Mouse (Mus musculus) C3H10T1/2 (cell line): ENCODE measurements around the gene Hist1h2ae. TPM values are rescaled to one million over a fixed set of nuclear protein-coding genes. Genes with fewer than 3 reads are reported as not detected.

ENCODE experiments used
- polyA plus RNA-seq, 2 experiments: library from polyadenylated mRNA; unstranded; fragments of >200 nt; fragmentation: generic; extraction: Trizol; gene quantifications; one replicate each; pipeline ENCODE4 v1.2.1; 2012; ENCODE audit warnings: missing spikeins in 2 of 2

The Hist1h2ae gene
- polyA plus RNA-seq, 2 experiments, result 9.3 to 21.9 TPM

Other genes starting within 250 kb of the Hist1h2ae start
- gene Zfp322a, start 202.0 kb downstream of the Hist1h2ae start, polyA plus RNA-seq, result 1 to 10 TPM in 1 of 2 experiments, under 1 TPM in 1; 0.22 to 1.4 TPM
- gene Abt1, start 147.4 kb downstream of the Hist1h2ae start, polyA plus RNA-seq, result 10 to 100 TPM in 1 of 2 experiments, 1 to 10 TPM in 1; 9.5 to 13.6 TPM
- not detected for gene Btn1a1, start 105.3 kb downstream of the Hist1h2ae start, polyA plus RNA-seq
- under 1 TPM in 1 of 2 experiments, not detected in 1; 0.15 TPM for gene Btn2a2, start 82.4 kb downstream of the Hist1h2ae start, polyA plus RNA-seq
- 10 to 100 TPM; 21.7 to 26.9 TPM for gene Hist1h4h, start 40.2 kb downstream of the Hist1h2ae start, polyA plus RNA-seq
- gene Hist1h2af, start 37.3 kb downstream of the Hist1h2ae start, polyA plus RNA-seq, result 10 to 100 TPM; 20.1 to 25.8 TPM
- 10 to 100 TPM in 1 of 2 experiments, 1 to 10 TPM in 1; 4.5 to 20.4 TPM for gene Hist1h3g, start 35.8 kb downstream of the Hist1h2ae start, polyA plus RNA-seq
- 1 to 10 TPM; 1.5 to 3.4 TPM for gene Hist1h2bh, start 27.8 kb downstream of the Hist1h2ae start, polyA plus RNA-seq
- gene Hist1h3f, start 27.2 kb downstream of the Hist1h2ae start, polyA plus RNA-seq, result 1 to 10 TPM in 1 of 2 experiments, under 1 TPM in 1; 0.91 to 3.6 TPM
- gene Hist1h4f, start 19.6 kb downstream of the Hist1h2ae start, polyA plus RNA-seq, result 10 to 100 TPM in 1 of 2 experiments, 1 to 10 TPM in 1; 6.4 to 30.1 TPM
- under 1 TPM; 0.65 to 0.84 TPM for gene Hist1h1d, start 18.0 kb downstream of the Hist1h2ae start, polyA plus RNA-seq
- 1 to 10 TPM; 1.8 to 8.3 TPM for gene Hist1h3e, start 8.9 kb downstream of the Hist1h2ae start, polyA plus RNA-seq
- 10 to 100 TPM in 1 of 2 experiments, 1 to 10 TPM in 1; 7.9 to 12.4 TPM for gene Hist1h2bg, start 176 bp upstream of the Hist1h2ae start, polyA plus RNA-seq
- gene Hist1h2bf, start 3.0 kb upstream of the Hist1h2ae start, polyA plus RNA-seq, result 10 to 100 TPM in 1 of 2 experiments, 1 to 10 TPM in 1; 2.2 to 10.3 TPM
- 1 to 10 TPM; 1.1 to 3.1 TPM for gene Hist1h2ad, start 3.2 kb upstream of the Hist1h2ae start, polyA plus RNA-seq
- 1 to 10 TPM; 2.9 to 3.0 TPM for gene Hist1h3d, start 4.5 kb upstream of the Hist1h2ae start, polyA plus RNA-seq
- 10 to 100 TPM in 1 of 2 experiments, 1 to 10 TPM in 1; 3.2 to 10.4 TPM for gene Hist1h4d, start 10.4 kb upstream of the Hist1h2ae start, polyA plus RNA-seq
- gene Hist1h2be, start 49.9 kb upstream of the Hist1h2ae start, polyA plus RNA-seq, result 1 to 10 TPM; 1.4 to 2.5 TPM
- 1 to 10 TPM; 1.7 to 3.9 TPM for gene Hist1h1e, start 51.3 kb upstream of the Hist1h2ae start, polyA plus RNA-seq
- under 1 TPM; 0.98 TPM for gene Hist1h2ac, start 112.7 kb upstream of the Hist1h2ae start, polyA plus RNA-seq
- 10 to 100 TPM; 11.8 to 98.9 TPM for gene Hist1h2bc, start 113.0 kb upstream of the Hist1h2ae start, polyA plus RNA-seq
- under 1 TPM in 1 of 2 experiments, not detected in 1; 0.27 TPM for gene Hist1h1t, start 124.6 kb upstream of the Hist1h2ae start, polyA plus RNA-seq
- 1 to 10 TPM; 1.3 to 3.2 TPM for gene Hist1h4c, start 127.2 kb upstream of the Hist1h2ae start, polyA plus RNA-seq
- under 1 TPM; 0.15 to 0.91 TPM for gene Hfe, start 139.6 kb upstream of the Hist1h2ae start, polyA plus RNA-seq
- gene Hist1h1c, start 167.6 kb upstream of the Hist1h2ae start, polyA plus RNA-seq, result 100 to 1,000 TPM in 1 of 2 experiments, 10 to 100 TPM in 1; 12.7 to 138 TPM
- gene Hist1h3c, start 174.4 kb upstream of the Hist1h2ae start, polyA plus RNA-seq, result 10 to 100 TPM in 1 of 2 experiments, 1 to 10 TPM in 1; 5.7 to 21.7 TPM
- gene Hist1h2bb, start 175.5 kb upstream of the Hist1h2ae start, polyA plus RNA-seq, result 10 to 100 TPM in 1 of 2 experiments, 1 to 10 TPM in 1; 3.2 to 12.9 TPM
- 10 to 100 TPM in 1 of 2 experiments, 1 to 10 TPM in 1; 4.4 to 13.0 TPM for gene Hist1h2ab, start 179.9 kb upstream of the Hist1h2ae start, polyA plus RNA-seq
- gene Hist1h3b, start 181.0 kb upstream of the Hist1h2ae start, polyA plus RNA-seq, result 1 to 10 TPM; 2.9 to 8.0 TPM
- gene Hist1h4b, start 185.8 kb upstream of the Hist1h2ae start, polyA plus RNA-seq, result 10 to 100 TPM; 12.9 to 53.5 TPM
- gene Hist1h4a, start 190.0 kb upstream of the Hist1h2ae start, polyA plus RNA-seq, result 10 to 100 TPM in 1 of 2 experiments, 1 to 10 TPM in 1; 4.4 to 17.3 TPM
- gene Hist1h3a, start 191.2 kb upstream of the Hist1h2ae start, polyA plus RNA-seq, result 1 to 10 TPM; 3.2 to 8.0 TPM
- 1 to 10 TPM in 1 of 2 experiments, under 1 TPM in 1; 0.26 to 1.2 TPM for gene Hist1h1a, start 192.4 kb upstream of the Hist1h2ae start, polyA plus RNA-seq
- gene Trim38, start 198.7 kb upstream of the Hist1h2ae start, polyA plus RNA-seq, result under 1 TPM in 1 of 2 experiments, not detected in 1; 0.05 TPM
- not detected for gene Slc17a2, start 235.8 kb upstream of the Hist1h2ae start, polyA plus RNA-seq